Mouse (Mus musculus) MEL (cell line): ENCODE measurements at regions not wholly inside any gene's neighbourhood (a gene's known extent, or its start where the extent isn't known, plus 50 kb on each side); places are given as distances from the start of the nearest gene placed in this dataset.

Experiments used
- DNase-seq: peaks from one replicate; pipeline ENCODE4 v3.0.0; 2011; ENCODE audit warnings: low read depth, low spot score
- H3K27ac ChIP-seq: 2 replicates; pipeline ENCODE4 v1.5.1; 2012; ENCODE audit warnings: low read depth, mild to moderate bottlenecking, control low read depth, low read length, moderate library complexity; ENCODE audit not compliant: control insufficient read depth
- H3K27me3 ChIP-seq, 2 experiments: fragments of 150-350 bp in 1 of 2; sonication (generic) in 1 of 2; 2 replicates each; pipeline ENCODE4 v1.6.1; 2012; ENCODE audit warnings: low read length in 2 of 2, mild to moderate bottlenecking in 2 of 2, improper control_type of control experiment in 1 of 2, moderate library complexity in 1 of 2; ENCODE audit not compliant: insufficient read depth in 2 of 2, control insufficient read depth in 1 of 2
- H3K36me3 ChIP-seq, 2 experiments: 2 replicates each; pipeline ENCODE4 v1.6.1; 2012 to 2014; ENCODE audit warnings: low read length in 2 of 2, improper control_type of control experiment in 1 of 2, inconsistent platforms in 1 of 2, mild to moderate bottlenecking in 1 of 2; ENCODE audit not compliant: insufficient read depth in 2 of 2, control insufficient read depth in 1 of 2
- H3K4me1 ChIP-seq, 2 experiments: fragments of 150-350 bp in 1 of 2; sonication (generic) in 1 of 2; 2 replicates each; pipeline ENCODE4 v1.6.1; 2012; ENCODE audit warnings: low read length in 2 of 2, improper control_type of control experiment in 1 of 2, mild to moderate bottlenecking in 1 of 2; ENCODE audit not compliant: insufficient read depth in 2 of 2, control insufficient read depth in 1 of 2
- H3K4me3 ChIP-seq, 2 experiments: fragments of 150-350 bp in 1 of 2; sonication (generic) in 1 of 2; 2 replicates each; pipeline ENCODE4 v1.5.1; 2012; ENCODE audit warnings: low read depth in 2 of 2, low read length in 2 of 2, mild to moderate bottlenecking in 2 of 2, moderate library complexity in 2 of 2, control low read depth in 1 of 2, improper control_type of control experiment in 1 of 2; ENCODE audit not compliant: control insufficient read depth in 1 of 2, insufficient read depth in 1 of 2
- H3K79me2 ChIP-seq: 2 replicates; pipeline ENCODE4 v1.6.1; 2012; ENCODE audit warnings: mild to moderate bottlenecking, low read length, moderate library complexity; ENCODE audit not compliant: control insufficient read depth, poor library complexity, insufficient read depth
- H3K9ac ChIP-seq: 2 replicates; pipeline ENCODE4 v1.6.1; 2012; ENCODE audit warnings: low read depth, mild to moderate bottlenecking, control low read depth, low read length, moderate library complexity; ENCODE audit not compliant: control insufficient read depth, poor library complexity, severe bottlenecking
- H3K9me3 ChIP-seq: fragments of 150-350 bp; sonication (generic); replicated peaks from 2 replicates; pipeline ENCODE4 v1.6.1; 2012; ENCODE audit warnings: mild to moderate bottlenecking, low read length, improper control_type of control experiment, moderate library complexity; ENCODE audit not compliant: insufficient read depth
- CHD1 ChIP-seq: IDR thresholded peaks from 2 replicates; pipeline ENCODE4 v1.6.1; 2012; ENCODE audit warnings: low read depth, mild to moderate bottlenecking, inconsistent platforms, low read length, improper control_type of control experiment
- CTCF ChIP-seq, 3 experiments: IDR thresholded peaks in 2 of 3; conservative IDR thresholded peaks in 1 of 3; 2 replicates each; pipeline ENCODE4 v1.5.1; 2011 to 2012; ENCODE audit warnings: low read length in 3 of 3, low read depth in 2 of 3, mild to moderate bottlenecking in 2 of 3, improper control_type of control experiment in 1 of 3, inconsistent platforms in 1 of 3, mixed read lengths in 1 of 3, moderate library complexity in 1 of 3; ENCODE audit not compliant: control insufficient read depth in 1 of 3, insufficient read depth in 1 of 3, poor library complexity in 1 of 3, severe bottlenecking in 1 of 3
- ELF1 ChIP-seq: IDR thresholded peaks from 2 replicates; pipeline ENCODE4 v1.6.1; 2014; ENCODE audit warnings: low read depth, mild to moderate bottlenecking, inconsistent platforms, low read length, improper control_type of control experiment, moderate library complexity
- EP300 ChIP-seq, 2 experiments: IDR thresholded peaks; 2 replicates each; pipeline ENCODE4 v1.6.1; 2011; ENCODE audit warnings: improper control_type of control experiment in 2 of 2, low read length in 2 of 2, low read depth in 1 of 2, mild to moderate bottlenecking in 1 of 2
- ETS1 ChIP-seq: IDR thresholded peaks from 2 replicates; pipeline ENCODE4 v1.6.1; 2012; ENCODE audit warnings: low read depth, mild to moderate bottlenecking, inconsistent platforms, low read length, improper control_type of control experiment, moderate library complexity
- GABPA ChIP-seq: IDR thresholded peaks from 2 replicates; pipeline ENCODE4 v1.6.1; 2012; ENCODE audit warnings: low read depth, mild to moderate bottlenecking, inconsistent platforms, low read length, improper control_type of control experiment, moderate library complexity
- KAT2A ChIP-seq: conservative IDR thresholded peaks from 2 replicates; pipeline ENCODE4 v1.6.1; 2012; ENCODE audit warnings: low read depth, low read length, improper control_type of control experiment, inconsistent platforms
- MAFK ChIP-seq: IDR thresholded peaks from 2 replicates; pipeline ENCODE4 v1.6.1; 2011; ENCODE audit warnings: low read depth, mild to moderate bottlenecking, low read length, improper control_type of control experiment, borderline replicate concordance
- MAZ ChIP-seq: IDR thresholded peaks from 2 replicates; pipeline ENCODE4 v1.6.1; 2012; ENCODE audit warnings: low read depth, mild to moderate bottlenecking, inconsistent platforms, low read length, improper control_type of control experiment
- MYB ChIP-seq: IDR thresholded peaks from 2 replicates; pipeline ENCODE4 v1.6.1; 2011; ENCODE audit warnings: mild to moderate bottlenecking, low read depth, low read length, improper control_type of control experiment
- MYC ChIP-seq: IDR thresholded peaks from 2 replicates; pipeline ENCODE4 v1.6.1; 2011; ENCODE audit warnings: low read depth, mild to moderate bottlenecking, low read length, improper control_type of control experiment, moderate library complexity
- NELFE ChIP-seq: IDR thresholded peaks from 2 replicates; pipeline ENCODE4 v1.6.1; 2011; ENCODE audit warnings: low read depth, low read length, improper control_type of control experiment
- NRF1 ChIP-seq: IDR thresholded peaks from 2 replicates; pipeline ENCODE4 v1.6.1; 2014; ENCODE audit warnings: low read depth, mild to moderate bottlenecking, inconsistent platforms, low read length, improper control_type of control experiment, moderate library complexity; ENCODE audit not compliant: poor library complexity, insufficient read depth, severe bottlenecking
- POLR2AphosphoS2 ChIP-seq: IDR thresholded peaks from 2 replicates; pipeline ENCODE4 v1.6.1; 2011; ENCODE audit warnings: low read length, improper control_type of control experiment
- RAD21 ChIP-seq: IDR thresholded peaks from 2 replicates; pipeline ENCODE4 v1.6.1; 2011; ENCODE audit warnings: mild to moderate bottlenecking, low read depth, low read length, improper control_type of control experiment
- TCF12 ChIP-seq: IDR thresholded peaks from 2 replicates; pipeline ENCODE4 v1.6.1; 2014; ENCODE audit warnings: low read depth, mild to moderate bottlenecking, inconsistent platforms, low read length, improper control_type of control experiment, moderate library complexity
- USF1 ChIP-seq: IDR thresholded peaks from 2 replicates; pipeline ENCODE4 v1.6.1; 2014; ENCODE audit warnings: low read depth, mild to moderate bottlenecking, inconsistent platforms, low read length, improper control_type of control experiment, moderate library complexity
- USF2 ChIP-seq, 2 experiments: IDR thresholded peaks; 2 replicates each; pipeline ENCODE4 v1.6.1; 2011 to 2012; ENCODE audit warnings: improper control_type of control experiment in 2 of 2, low read length in 2 of 2, borderline replicate concordance in 1 of 2, inconsistent platforms in 1 of 2, low read depth in 1 of 2, mild to moderate bottlenecking in 1 of 2; ENCODE audit not compliant: insufficient read depth in 1 of 2
- ZC3H11A ChIP-seq: IDR thresholded peaks from 2 replicates; pipeline ENCODE4 v1.6.1; 2012; ENCODE audit warnings: low read depth, mild to moderate bottlenecking, inconsistent platforms, low read length, improper control_type of control experiment
- ZMIZ1 ChIP-seq: IDR thresholded peaks from 2 replicates; pipeline ENCODE4 v1.6.1; 2012; ENCODE audit warnings: low read depth, mild to moderate bottlenecking, inconsistent platforms, low read length, improper control_type of control experiment, moderate library complexity

GRCm38 (mm10) chrX:12285976-12286909 is 126.1 kb upstream of the Bcor start:
- Histone ChIP-seq H3K27ac (no peak overlapping the region), H3K4me3 (no peak overlapping the region), H3K27me3 (no peaks in the 10 kb centered on the region), H3K36me3 (no peaks in the 10 kb centered on the region), H3K9ac (no peak overlapping the region), H3K4me1 (no peaks in the 10 kb centered on the region), H3K79me2 (no peaks in the 10 kb centered on the region), H3K9me3 (no peaks in the 10 kb centered on the region)
- TF ChIP-seq MAZ (no peak), MYC (no peak), USF2 (IDR thresholded peaks at IDR 0.05; ENCODE audit: borderline replicate concordance in 1 of 2, insufficient read depth in 1 of 2, low read depth in 1 of 2, low read length in 2 of 2) (no peak), USF1 (no peak), ETS1 (no peak), CHD1 (no peak), ZMIZ1 (no peak), TCF12 (no peak), POLR2AphosphoS2 (no peak), CTCF (IDR thresholded peaks at IDR 0.05 in 2 of 3, conservative IDR thresholded peaks at IDR 0.05 in 1 of 3; ENCODE audit: control insufficient read depth in 1 of 3, insufficient read depth in 1 of 3, low read depth in 2 of 3, low read length in 3 of 3, poor library complexity in 1 of 3, severe bottlenecking in 1 of 3) (no peak), RAD21 (no peak), ZC3H11A (no peak), MAFK (no peak)
- DNase-seq, result no peak

DNA sequence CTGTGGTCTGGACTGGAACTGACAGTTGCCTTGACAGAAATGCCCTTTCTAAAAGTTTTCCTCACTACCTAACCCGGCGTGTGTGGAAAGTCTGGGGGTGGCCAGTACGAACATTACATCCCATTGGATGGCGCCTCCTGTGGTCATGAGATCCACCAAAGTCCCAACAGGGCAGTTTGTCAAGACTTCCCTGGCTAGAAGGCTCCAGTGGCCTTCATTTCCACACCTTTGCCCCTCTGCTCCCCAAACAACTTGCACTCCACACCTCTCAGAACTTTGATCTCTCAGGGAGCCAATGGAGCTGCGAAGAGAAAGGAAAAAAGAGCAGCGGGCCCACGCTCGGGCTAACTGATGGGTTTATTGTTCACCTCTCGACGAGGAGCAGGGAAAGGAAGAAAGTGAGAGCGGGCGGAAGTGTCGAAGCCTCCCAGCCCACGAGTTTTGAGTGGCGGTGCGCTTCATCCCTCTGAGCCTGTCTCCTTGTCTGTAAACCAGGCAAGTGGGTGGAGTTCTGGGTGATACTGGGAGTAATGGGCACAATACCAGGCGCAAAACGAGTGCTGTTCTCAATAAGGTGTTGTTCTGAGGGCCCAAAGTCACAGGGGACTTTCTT is 126.9 kb upstream of the Bcor start:
- no peaks in the 10 kb centered on the region for H3K79me2 ChIP-seq
- no peak overlapping the region for H3K27ac ChIP-seq
- DNase-seq, result no peak
- H3K9me3 ChIP-seq, result no peaks in the 10 kb centered on the region
- no peaks in the 10 kb centered on the region for H3K36me3 ChIP-seq
- H3K27me3 ChIP-seq, result no peaks in the 10 kb centered on the region
- H3K4me1 ChIP-seq, result no peaks in the 10 kb centered on the region
- TF ChIP-seq KAT2A (no peak), GABPA (no peak), TCF12 (no peak), ZC3H11A (no peak), NELFE (no peak), MYB (no peak), NRF1 (no peak), ETS1 (no peak), USF2 (IDR thresholded peaks at IDR 0.05; ENCODE audit: borderline replicate concordance in 1 of 2, insufficient read depth in 1 of 2, low read depth in 1 of 2, low read length in 2 of 2) (no peak), EP300 (IDR thresholded peaks at IDR 0.05; ENCODE audit: low read depth in 1 of 2, low read length in 2 of 2) (no peak), ELF1 (no peak)
- H3K9ac ChIP-seq, result no peak overlapping the region
- H3K4me3 ChIP-seq, result no peak overlapping the region
